Mouse (Mus musculus) lung, embryonic 16.5 days (tissue): ENCODE measurements around the gene Gm43552. TPM values are rescaled to one million over a fixed set of nuclear protein-coding genes. Genes with fewer than 3 reads are reported as not detected.

Experiments used
- ATAC-seq: fragments of 200-750 bp; cut with Nextera tagmentation; 2 replicates; pipeline ENCODE4 v1.8.0; 2017; ENCODE audit warnings: low read depth, mild to moderate bottlenecking, moderate library complexity
- H3K27ac ChIP-seq: fragments of 300-500 bp; sonication (generic); 2 replicates; pipeline ENCODE4 v1.5.1; 2014; ENCODE audit warnings: mild to moderate bottlenecking, control low read depth, low read length
- H3K27me3 ChIP-seq: fragments of 300-500 bp; sonication (generic); 2 replicates; pipeline ENCODE4 v1.6.1; 2014; ENCODE audit warnings: low read depth, low read length, mixed read lengths; ENCODE audit not compliant: control insufficient read depth, insufficient read depth
- H3K36me3 ChIP-seq: fragments of 300-500 bp; sonication (generic); 2 replicates; pipeline ENCODE4 v1.6.1; 2014; ENCODE audit warnings: low read length; ENCODE audit not compliant: control insufficient read depth, insufficient read depth
- H3K4me1 ChIP-seq: fragments of 300-500 bp; sonication (generic); replicated peaks from 2 replicates; pipeline ENCODE4 v1.6.1; 2014; ENCODE audit warnings: low read length, mixed read lengths; ENCODE audit not compliant: control insufficient read depth, insufficient read depth
- H3K4me2 ChIP-seq: fragments of 300-500 bp; sonication (generic); 2 replicates; pipeline ENCODE4 v1.6.1; 2014; ENCODE audit warnings: low read depth, low read length, control low read depth
- H3K4me3 ChIP-seq: fragments of 300-500 bp; sonication (generic); 2 replicates; pipeline ENCODE4 v1.5.1; 2014; ENCODE audit warnings: mild to moderate bottlenecking, low read length, control low read depth
- H3K9ac ChIP-seq: fragments of 300-500 bp; sonication (generic); 2 replicates; pipeline ENCODE4 v1.6.1; 2014; ENCODE audit warnings: low read length, control low read depth
- H3K9me3 ChIP-seq: fragments of 300-500 bp; sonication (generic); 2 replicates; pipeline ENCODE4 v1.6.1; 2016; ENCODE audit warnings: low read length; ENCODE audit not compliant: control insufficient read depth
- WGBS: fragments of 180-500 bp; shearing (Covaris S2); extraction: QIAGEN DNeasy Blood & Tissue Kit; methylation state at CpG from one replicate; pipeline ENCODE4 v1.1.7; 2014; 5-methylcytosine and 5-hydroxymethylcytosine counted together
- polyA plus RNA-seq: library from polyadenylated mRNA; unstranded; fragments of >200 nt; fragmentation: Nextera tagmentation; extraction: Ambion mirVana; gene quantifications from 2 replicates; pipeline ENCODE4 v1.2.1, GENCODE M21; 2015

Gm43552 gene
- polyA plus RNA-seq, 1 experiment from 2014 or later: not detected

- H3K4me2 ChIP-seq: no peak overlapping the region
- H3K9ac ChIP-seq: no peak overlapping the region
- 53% methylated on average over 5 of the region's 5 CpGs for WGBS
- no peak; the same call in 1 of the 2 replicates for ATAC-seq
- peaks cover 14% of the 10 kb centered on the region for H3K4me1 ChIP-seq
- H3K4me3 ChIP-seq: no peak overlapping the region
- no peak overlapping the region; the same call in 1 of the 2 replicates for H3K27ac ChIP-seq
- H3K27me3 ChIP-seq: no peaks in the 10 kb centered on the region
- no peaks in the 10 kb centered on the region for H3K9me3 ChIP-seq
- no peaks in the 10 kb centered on the region for H3K36me3 ChIP-seq
Measured at GRCm38 (mm10) chr5:65535457-65536067, 42.9 kb upstream of the Gm43552 start.

GRCm38 (mm10) chr5:65534496-65534895 is 41.9 kb upstream of the Gm43552 start:
- Histone ChIP-seq H3K27ac (no peak overlapping the region), H3K4me1 (peaks cover 14% of the 10 kb centered on the region), H3K4me3 (no peak overlapping the region), H3K4me2 (no peak overlapping the region), H3K9ac (no peak overlapping the region), H3K9me3 (no peaks in the 10 kb centered on the region), H3K27me3 (no peaks in the 10 kb centered on the region), H3K36me3 (no peaks in the 10 kb centered on the region)
- 62% methylated on average over 4 of the region's 4 CpGs for WGBS
- no peak for ATAC-seq

DNA sequence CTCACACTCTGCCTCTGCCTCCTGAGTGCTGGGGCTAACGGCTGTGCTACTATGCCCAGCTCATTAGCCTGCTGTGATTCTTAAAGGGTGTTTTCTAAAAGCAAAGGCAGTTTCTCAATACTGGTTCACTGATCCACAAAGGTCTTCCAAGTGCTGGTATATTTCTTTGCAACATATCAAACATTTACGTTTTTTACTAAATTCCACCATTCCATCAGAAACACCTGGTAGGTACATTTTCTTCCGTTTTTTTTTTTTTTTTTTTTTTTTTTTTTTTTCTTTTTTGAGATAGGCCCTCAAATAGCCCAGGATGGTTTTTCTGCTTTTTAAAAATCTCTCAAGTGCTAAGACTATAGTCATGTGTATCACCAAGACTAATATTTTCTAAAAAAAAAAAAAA is 38.6 kb upstream of the Gm43552 start:
- WGBS: 67% methylated on average over 3 of the region's 3 CpGs
- H3K27me3 ChIP-seq: no peaks in the 10 kb centered on the region
- no peak for ATAC-seq

GRCm38 (mm10) chr5:65525674-65526443 is 33.2 kb upstream of the Gm43552 start:
- H3K4me1 ChIP-seq: no peaks in the 10 kb centered on the region
- no peak overlapping the region for H3K9ac ChIP-seq
- no peaks in the 10 kb centered on the region for H3K27me3 ChIP-seq
- no peak overlapping the region for H3K27ac ChIP-seq
- no peak overlapping the region for H3K4me3 ChIP-seq
- H3K9me3 ChIP-seq: no peaks in the 10 kb centered on the region
- peak; percentile 17; the same call in 1 of the 2 replicates for ATAC-seq
- no peak overlapping the region for H3K4me2 ChIP-seq
- no peaks in the 10 kb centered on the region for H3K36me3 ChIP-seq
- 21% methylated on average over 8 of the region's 8 CpGs for WGBS

More for the DNA sequence above, 38.6 kb upstream of the Gm43552 start:
- no peak overlapping the region for H3K27ac ChIP-seq
- H3K4me1 ChIP-seq: peaks cover 7% of the 10 kb centered on the region
- no peak overlapping the region for H3K4me3 ChIP-seq
- H3K9me3 ChIP-seq: no peaks in the 10 kb centered on the region
- no peak overlapping the region for H3K9ac ChIP-seq
- H3K4me2 ChIP-seq: no peak overlapping the region
- no peaks in the 10 kb centered on the region for H3K36me3 ChIP-seq

DNA sequence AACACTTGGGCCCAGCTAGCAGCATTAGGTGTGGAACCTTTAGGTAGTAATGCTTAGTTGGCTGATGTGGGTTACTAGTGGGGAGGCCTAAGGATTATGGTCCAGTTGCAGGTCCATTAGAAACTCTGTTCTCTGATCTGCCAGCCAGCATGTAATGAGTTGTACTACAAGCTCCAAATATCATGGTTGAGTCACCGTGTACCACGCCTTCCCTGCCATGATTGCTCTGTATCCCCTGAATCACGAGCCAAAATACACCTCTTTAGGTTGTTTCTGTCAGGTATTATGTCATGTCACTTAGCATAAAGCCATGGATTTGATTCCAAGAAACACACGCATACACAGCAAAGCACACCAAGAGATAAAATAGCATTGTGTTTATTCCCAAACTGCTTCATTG is 32.2 kb upstream of the Gm43552 start:
- 70% methylated on average over 4 of the region's 4 CpGs for WGBS

DNA sequence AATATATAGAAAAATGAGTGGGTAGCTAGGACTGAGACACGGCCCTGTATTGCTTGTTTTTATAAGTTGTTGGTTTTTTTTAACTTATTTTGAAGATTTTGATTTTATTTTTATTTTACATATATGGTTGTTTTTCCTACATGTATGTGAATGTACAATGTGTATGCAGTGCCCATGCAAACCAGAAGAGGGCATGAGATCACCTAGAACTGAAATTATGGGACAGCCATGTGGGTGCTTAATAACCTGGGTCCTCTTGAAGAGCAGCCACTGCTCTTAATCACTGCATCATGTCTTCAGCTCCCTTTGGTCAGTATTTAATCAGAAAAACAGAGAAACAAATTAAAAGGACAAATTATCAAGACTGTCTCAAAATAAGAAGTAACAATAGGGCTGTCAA is 29.2 kb upstream of the Gm43552 start:
- ATAC-seq: no peak
- H3K9me3 ChIP-seq: no peaks in the 10 kb centered on the region
- no peaks in the 10 kb centered on the region for H3K27me3 ChIP-seq
- H3K27ac ChIP-seq: no peak overlapping the region
- no peaks in the 10 kb centered on the region for H3K36me3 ChIP-seq
- no peak overlapping the region for H3K9ac ChIP-seq
- WGBS: 61% methylated on average over 1 of the region's 1 CpGs
- H3K4me1 ChIP-seq: no peaks in the 10 kb centered on the region
- no peak overlapping the region for H3K4me3 ChIP-seq
- no peak overlapping the region for H3K4me2 ChIP-seq

More for the DNA sequence above, 32.2 kb upstream of the Gm43552 start:
- no peak for ATAC-seq
- no peak overlapping the region for H3K27ac ChIP-seq
- no peaks in the 10 kb centered on the region for H3K9me3 ChIP-seq
- H3K9ac ChIP-seq: no peak overlapping the region
- H3K27me3 ChIP-seq: no peaks in the 10 kb centered on the region
- H3K4me2 ChIP-seq: no peak overlapping the region
- no peak overlapping the region for H3K4me3 ChIP-seq
- H3K4me1 ChIP-seq: no peaks in the 10 kb centered on the region
- H3K36me3 ChIP-seq: no peaks in the 10 kb centered on the region

GRCm38 (mm10) chr5:65514635-65515278 is 22.1 kb upstream of the Gm43552 start:
- 26% methylated on average over 5 of the region's 5 CpGs for WGBS
- Histone ChIP-seq H3K9ac (no peak overlapping the region), H3K36me3 (no peaks in the 10 kb centered on the region), H3K9me3 (no peaks in the 10 kb centered on the region), H3K4me2 (no peak overlapping the region), H3K27me3 (no peaks in the 10 kb centered on the region), H3K27ac (peak overlapping the region; percentile 67), H3K4me3 (no peak overlapping the region), H3K4me1 (no peaks in the 10 kb centered on the region; the same call in none of the 2 replicates)
- ATAC-seq: peak; percentile 93

GRCm38 (mm10) chr5:65513506-65513905 is 20.9 kb upstream of the Gm43552 start:
- H3K36me3 ChIP-seq: no peaks in the 10 kb centered on the region
- no peak for ATAC-seq
- 60% methylated on average over 3 of the region's 3 CpGs for WGBS
- no peak overlapping the region for H3K9ac ChIP-seq
- H3K4me3 ChIP-seq: no peak overlapping the region
- H3K9me3 ChIP-seq: no peaks in the 10 kb centered on the region
- no peaks in the 10 kb centered on the region for H3K27me3 ChIP-seq
- no peaks in the 10 kb centered on the region; the same call in none of the 2 replicates for H3K4me1 ChIP-seq
- no peak overlapping the region for H3K27ac ChIP-seq
- no peak overlapping the region for H3K4me2 ChIP-seq

- Histone ChIP-seq H3K4me2 (no peak overlapping the region), H3K27ac (no peak overlapping the region), H3K4me1 (no peaks in the 10 kb centered on the region; the same call in 1 of the 2 replicates), H3K36me3 (no peaks in the 10 kb centered on the region), H3K9me3 (no peaks in the 10 kb centered on the region), H3K27me3 (no peaks in the 10 kb centered on the region), H3K4me3 (no peak overlapping the region), H3K9ac (no peak overlapping the region)
- whole genome bisulfite sequencing: 81% methylated on average over 8 of the region's 8 CpGs
- no peak for ATAC-seq
Measured at GRCm38 (mm10) chr5:65508395-65508794, 15.8 kb upstream of the Gm43552 start.
